Mouse (Mus musculus): ENCODE results near the gene T2.
"Not testable (repeated sequence)": the region's sequence is repeated elsewhere in the genome, so short reads cannot be mapped to it uniquely, and the experiment has no call there.

T2 gene

DNA sequence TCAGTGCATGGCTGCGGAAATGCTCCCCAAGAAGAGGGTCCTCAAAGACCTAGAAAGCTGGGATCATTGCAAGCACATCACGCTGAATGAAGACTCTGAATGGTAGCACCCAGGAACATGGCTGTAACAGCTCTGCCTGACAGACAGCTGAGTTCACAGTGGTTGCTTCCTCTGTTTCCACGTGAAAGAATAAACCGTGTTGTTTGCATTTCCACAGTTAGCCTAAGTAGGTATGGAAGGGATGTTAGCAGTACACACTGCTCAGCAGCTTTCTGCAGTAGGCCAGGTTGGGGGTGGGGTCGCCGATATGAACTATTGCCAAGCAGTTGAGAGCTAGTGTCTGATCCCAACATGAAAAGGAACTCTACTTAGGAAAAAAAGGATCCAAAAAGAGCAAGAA, at the start of gene T2:
Gene T2 (plus strand): TSS at position 301 of the 400 bp plus-strand sequence.
- DNase-seq: no peak

DNA sequence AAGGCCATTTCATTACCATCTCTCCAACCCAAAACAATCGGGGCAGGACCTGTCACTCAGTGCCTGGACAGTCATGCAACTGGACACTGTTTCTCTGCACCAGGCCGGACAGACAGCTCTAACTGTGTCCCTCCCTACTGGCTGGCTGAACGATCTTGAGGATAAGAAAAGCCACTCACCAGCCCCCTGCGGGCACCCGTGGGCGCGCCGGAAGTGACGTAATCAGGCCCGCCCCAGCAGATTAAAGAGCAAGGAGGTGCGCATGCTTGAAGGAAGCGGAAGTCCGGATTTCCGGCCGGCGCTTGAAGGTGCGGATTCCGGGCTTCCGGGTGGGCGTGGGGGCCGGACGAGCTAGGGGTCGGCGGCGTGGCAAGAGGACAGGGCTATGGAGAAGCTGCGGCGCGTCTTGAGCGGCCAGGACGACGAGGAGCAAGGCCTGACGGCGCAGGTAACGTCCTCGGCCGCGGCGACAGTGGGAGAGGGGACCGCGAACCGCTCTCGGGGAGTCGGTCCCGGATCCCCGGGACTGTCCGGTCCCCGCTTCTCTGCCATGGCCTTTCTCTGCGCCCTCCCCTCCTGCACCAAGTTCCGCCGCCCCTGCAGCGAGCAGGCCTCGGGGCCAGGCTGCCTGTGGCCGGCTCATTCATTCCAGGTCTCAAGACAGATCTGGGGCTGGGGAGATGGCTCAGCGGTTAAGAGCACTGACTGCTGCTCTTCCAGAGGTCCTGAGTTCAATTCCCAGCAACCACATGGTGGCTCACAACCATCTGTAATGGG, 44.8 kb upstream of the T2 start, which contains the start of gene Sft2d1:
Gene Sft2d1 (plus strand): TSS at position 265 of the 777 bp plus-strand sequence.
- peak; percentile 98 to 99 for DNase-seq

DNA sequence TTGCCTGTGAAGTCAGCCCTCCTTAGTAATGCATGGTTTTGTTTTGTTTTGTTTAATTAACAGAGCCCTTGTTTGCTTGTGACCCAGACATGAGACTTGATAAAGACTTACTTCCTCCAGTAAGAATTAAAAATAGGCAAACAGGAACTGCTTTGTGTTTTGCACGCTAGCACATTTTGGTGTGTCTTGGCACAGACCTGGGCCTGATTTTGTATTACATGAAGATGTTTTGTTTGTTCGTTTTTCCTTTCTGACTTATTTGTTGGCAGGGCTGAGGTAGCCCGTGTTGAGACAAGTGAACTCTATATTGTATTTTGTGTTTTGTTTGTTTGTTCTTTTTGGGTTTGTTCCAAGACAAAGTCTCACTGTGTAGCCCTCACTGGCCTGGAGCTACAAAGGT, 44.0 kb upstream of the T2 start:
- no peak for DNase-seq

DNA sequence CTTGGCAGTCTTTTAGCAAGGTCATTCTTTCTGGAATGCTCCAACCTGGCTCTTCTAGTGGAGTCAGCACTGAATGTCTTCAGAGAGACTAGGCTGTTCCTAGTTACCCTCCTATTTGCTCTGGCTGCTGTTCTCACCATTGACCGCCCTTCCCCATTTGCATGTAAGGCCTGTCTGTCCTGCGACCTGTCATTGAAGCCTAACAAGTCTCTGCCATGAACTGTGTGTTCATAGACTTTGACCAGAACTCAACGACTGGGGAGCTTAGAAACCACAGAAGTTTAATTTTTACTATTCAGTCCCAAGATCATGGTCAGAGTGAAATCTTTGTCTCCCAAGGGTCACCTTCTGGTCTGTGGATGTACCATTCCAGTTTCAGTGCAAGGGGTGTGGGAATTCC, 41.8 kb upstream of the T2 start:
- no peak for DNase-seq

DNA sequence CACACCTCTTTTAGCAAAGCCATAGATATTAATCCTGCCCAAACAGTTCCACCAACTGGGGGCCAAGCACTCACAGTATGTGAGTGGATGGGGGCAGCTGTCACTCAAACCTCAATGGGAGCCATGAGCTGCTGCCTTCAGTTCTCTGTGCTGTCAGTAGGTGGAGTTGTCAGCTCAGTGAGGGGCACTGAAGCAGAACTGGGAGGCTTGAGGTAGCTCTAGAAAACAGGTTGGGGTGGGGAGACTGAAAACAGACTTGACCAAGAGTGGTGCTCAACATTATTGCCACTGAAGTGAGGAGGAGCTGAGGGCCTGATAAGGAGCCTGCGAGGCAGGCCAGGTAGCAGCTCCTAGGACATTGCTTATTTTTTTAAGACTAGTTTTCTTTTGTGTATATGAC, 39.5 kb upstream of the T2 start:
- DNase-seq: peak in 1 of 2 experiments; percentile 23

DNA sequence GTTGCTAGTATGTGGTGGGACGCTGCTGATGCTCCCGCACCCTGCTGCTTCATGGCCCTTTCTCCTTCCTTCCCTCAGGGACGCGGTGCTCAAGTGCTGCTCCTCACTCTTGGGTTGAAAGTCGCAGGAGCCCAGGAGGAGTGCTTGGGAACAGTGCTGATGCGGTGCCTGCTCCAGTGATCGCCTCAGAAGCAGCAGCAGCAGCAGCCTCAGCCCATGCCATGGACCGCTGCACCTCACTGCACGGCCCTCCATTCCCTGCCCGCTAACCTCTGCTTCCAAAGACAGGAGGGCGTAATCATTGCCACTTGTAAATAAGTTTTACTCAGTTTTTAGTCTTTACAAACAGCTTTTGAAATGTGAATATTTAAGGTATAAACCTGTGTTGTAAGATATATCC, 28.9 kb upstream of the T2 start:
- not testable (repeated sequence) for DNase-seq

DNA sequence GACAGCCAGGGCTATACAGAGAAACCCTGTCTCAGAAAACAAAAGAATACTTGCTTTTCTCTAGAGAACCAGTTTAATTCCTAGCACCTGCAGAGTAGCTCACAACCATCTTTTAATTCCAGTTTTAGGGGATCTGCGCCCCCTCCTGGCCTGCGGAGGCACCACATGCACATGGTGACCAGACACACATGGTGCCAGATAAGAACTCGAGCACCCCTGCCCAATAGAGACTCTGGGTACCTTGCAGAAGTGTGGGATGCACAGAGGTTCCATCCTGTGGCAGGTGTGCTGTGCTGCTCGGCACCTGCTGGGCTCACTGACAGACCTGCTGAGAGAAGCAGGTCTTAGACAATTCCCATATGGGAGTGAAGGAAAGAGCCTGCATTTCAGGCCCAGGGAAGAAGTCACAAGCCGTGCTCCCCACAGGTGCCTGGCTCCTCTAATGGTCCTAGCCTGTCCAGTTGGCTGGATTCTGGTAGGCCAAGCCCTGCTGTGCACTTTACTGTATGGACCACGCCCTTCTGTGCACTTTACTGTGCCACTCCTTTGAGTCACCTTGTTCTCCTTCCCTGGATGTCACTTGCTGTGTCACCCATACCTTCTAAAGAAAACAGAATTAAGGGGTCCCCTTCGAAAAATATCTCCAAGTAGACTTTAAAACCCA, 27.1 kb upstream of the T2 start:
- peak in 1 of 2 experiments; percentile 34 for DNase-seq

DNA sequence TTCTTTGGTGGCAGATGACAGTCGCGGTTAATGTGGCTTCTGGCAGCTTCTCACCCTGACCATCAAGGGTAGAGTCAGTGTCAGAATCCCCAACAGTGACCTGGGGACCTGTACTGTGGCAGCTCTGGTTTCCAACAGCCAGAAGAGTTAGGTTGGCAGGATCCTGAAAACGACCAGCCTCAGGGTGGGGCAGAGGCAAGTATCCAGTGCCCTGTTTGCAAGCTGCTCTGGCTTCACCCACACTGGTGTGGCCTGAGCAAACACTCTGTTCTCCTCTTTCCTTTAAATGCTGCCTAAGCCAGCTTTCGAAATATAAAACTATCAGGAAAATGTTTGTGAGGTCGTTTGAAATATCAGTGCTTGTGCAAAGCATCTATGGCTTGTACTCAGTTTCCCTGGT, 25.2 kb upstream of the T2 start:
- no peak for DNase-seq

DNA sequence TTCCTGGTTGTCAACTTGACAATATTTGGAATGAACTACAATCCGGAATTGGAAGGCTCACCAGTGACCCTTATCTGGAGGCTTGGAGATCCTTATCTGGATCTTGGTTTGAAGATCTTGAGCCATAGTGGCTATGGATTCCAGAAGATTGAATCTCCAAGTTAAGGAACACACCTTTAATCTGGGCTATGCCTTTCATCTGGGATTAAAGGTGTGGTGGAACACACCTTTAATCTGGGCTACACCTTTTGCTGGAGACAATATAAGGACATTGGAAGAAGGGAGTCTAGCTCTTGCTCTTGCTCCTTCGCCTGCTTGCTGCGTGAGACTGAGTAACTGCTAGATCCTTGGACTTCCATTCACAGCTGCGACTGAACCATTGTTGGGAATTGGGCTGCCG, 18.6 kb upstream of the T2 start, which contains the start of gene Prr18:
Gene Prr18 (plus strand): TSS at position 301 of the 400 bp plus-strand sequence.
- not testable (repeated sequence) for DNase-seq

DNA sequence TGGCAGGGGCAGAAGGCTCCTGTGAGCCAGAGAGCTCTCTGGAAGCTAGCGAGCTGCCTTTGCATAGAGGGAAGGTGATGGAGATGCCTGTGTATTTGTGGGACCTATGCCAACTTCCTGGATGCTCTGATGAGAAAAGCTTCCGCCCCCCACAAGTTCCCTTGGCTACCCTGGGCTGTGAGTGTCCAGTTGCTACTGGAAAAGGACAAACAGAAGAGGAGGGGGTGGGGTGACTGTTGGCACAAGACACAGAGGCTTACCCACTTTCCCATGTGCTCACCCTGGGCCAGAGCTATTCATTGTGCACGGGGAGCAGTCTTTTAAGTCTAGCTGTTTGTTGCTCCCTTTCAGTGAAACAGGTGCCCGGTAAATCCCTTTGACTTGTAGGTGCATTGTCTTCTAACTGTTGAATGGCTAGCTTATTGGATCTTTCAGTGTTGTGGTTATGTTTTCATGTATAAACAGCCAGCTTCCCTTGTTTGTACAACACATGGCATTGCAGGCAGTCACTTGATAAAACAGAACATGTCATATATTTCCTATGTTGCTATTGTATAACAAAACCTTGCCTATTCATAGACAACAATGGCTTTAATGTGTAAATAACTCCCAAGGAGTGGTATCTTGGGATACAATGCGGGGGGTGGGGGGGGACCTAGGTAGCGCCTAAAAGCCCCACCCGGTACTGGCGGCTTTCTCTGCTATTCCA, 16.0 kb upstream of the T2 start:
- peak; percentile 27 to 33 for DNase-seq

DNA sequence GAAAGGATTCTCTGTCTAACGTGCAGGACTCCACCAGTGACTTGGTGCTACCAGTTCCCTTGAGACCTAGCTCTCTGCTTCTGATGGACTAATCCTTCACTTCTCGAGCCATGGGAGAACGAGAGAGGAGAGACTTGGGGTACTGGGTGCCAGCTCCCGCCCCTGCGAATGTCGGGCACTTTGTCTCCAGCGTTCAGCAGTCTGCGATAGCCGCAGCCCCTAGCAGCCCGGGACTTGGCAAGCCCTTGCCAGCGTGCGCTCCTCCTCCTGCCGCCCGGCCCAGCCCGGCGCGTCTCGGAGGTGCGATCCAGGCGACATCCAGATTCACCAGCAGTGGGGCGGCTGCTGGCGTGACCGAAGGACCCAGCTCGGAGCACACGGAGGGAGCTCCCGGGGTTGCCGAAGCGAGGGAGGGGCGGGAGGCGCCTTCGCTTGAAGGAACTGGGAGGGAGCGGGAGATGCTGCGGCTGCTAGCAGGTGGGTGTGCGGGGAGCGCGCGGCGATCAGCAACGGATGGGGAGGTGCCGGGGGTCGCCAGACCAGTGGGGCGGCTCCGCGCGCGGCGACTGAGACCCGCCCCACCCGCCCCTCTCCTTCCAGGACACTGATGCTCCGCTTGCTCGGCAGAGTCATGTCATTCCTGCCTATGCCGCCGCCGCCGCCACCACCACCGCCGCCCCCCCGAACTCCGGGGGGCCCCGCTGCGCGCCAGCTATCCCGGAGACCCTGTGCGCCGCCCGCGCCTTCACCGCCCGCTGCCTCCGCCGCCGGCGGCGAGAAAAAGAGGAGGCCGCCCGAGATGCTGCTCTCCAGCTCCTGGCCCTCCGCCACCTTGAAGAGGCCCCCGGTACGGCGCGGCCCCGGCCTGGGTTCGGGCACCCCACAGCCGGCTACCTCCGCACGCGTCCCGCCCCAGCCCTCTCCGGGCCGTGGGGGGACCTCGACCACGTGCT, 15.1 kb upstream of the T2 start:
- DNase-seq: peak; percentile 67 to 74

DNA sequence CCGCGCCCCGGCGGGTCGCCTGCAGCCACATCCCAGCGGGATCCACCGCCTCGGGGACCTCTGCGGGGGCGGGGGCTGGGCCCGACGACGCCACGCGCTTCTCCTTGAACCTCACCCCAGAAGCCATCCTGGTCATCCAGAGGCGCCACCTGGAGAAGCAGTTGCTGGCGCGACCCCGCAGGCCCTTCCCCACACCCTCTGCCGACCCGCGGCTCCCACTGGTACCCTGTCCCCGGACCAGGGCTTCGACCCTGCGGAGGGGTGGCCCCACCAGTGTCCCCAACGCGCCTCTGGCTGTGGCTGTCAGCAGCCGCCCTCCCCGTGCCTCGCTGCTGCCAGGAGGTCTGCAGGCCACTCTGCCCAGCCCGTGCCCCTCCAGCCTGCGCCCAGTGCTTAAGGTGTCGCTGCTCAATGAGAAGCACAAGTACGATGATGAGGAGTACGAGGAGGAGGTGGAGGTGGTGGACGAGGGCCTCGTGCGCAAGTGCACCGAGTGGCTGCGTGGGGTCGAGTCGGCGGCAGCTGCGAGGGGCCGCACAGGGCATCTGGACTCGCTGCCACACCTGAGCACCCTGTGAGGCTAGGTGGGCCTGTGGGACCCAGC, 14.3 kb upstream of the T2 start:
- DNase-seq: peak; percentile 26 to 51

DNA sequence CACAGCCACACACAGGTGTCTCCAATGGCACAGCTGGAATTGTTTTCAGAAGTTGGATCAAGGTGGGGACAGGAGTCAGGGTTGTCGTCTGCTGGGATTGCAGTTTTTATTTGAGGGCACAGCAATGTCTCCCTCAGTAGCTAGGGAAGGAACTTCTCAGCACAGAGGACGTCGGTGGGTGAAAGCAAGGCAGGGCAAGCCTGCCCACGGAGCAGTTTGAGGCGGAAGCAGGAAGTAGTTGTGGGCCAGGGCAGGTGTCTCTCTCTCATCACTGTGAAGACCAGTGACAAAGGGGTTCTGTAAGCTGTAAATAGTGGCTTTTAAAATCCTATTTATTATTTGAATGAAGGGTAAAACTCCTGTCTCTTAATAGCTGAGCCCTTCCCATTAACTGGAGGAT, 13.1 kb upstream of the T2 start:
- no peak for DNase-seq

DNA sequence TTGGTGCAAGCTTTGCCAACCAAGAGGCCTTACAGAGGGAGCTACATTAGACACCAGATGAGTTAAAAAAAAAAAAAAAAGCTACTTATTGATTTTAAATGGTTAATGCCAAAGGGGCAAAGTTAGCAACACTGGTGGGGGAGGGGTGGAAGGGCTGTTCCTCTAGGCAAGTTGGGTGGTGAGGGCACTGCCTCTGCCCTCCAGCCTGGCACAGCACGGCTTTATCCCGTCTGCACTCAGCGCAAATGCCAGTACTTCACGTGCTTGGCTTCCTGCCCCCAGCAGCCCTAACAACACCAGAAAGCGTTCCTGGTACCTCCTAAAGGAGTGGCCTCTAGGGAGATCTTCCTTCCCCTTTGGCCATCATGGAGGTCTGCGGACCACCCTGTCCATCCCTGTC, 12.4 kb upstream of the T2 start:
- DNase-seq: peak in 1 of 2 experiments; percentile 33

DNA sequence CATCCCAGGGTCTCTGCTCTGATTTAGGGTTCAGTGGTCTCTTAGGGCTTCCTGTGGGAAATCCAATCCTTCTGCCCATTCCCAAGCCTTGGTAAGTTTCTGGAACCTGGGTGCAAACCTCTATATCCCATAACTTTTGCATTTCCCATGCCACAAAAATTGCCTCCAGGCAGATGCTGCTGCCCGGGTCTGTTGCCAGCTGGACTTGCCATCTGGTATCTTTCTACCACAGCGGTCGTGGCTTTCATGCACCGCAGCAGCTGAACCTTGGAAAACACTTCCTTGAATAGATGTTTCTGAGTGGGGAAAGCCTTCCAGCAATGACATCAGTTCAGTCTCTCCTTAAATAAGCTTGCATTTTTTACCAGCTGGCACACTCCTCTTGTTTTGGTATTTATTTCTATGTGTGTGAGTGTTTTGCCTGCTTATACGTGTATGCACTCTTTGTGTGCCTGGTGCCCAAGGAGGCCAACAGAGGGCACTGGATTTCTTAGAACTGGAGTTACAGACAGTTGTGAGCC, 8.0 kb upstream of the T2 start:
- DNase-seq: no peak

DNA sequence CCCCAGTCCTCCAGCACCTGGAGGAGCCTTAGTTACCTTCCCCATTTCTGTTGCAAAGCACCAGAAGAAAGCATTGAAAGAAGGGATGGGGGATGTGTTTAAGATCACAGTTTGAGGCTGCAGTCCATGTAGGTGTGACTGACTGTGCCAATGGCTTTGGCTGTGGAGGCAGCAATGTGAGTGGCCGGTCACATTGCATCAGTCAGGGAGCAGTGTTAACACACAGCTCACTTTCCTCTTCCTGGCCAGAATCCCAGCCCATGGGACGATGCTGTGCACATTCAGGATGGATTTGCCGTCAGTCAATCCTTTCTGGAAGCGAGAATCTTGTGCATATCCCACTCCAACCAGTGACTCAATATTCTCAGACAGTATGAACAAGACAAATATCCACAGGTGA, 6.9 kb upstream of the T2 start:
- no peak for DNase-seq

DNA sequence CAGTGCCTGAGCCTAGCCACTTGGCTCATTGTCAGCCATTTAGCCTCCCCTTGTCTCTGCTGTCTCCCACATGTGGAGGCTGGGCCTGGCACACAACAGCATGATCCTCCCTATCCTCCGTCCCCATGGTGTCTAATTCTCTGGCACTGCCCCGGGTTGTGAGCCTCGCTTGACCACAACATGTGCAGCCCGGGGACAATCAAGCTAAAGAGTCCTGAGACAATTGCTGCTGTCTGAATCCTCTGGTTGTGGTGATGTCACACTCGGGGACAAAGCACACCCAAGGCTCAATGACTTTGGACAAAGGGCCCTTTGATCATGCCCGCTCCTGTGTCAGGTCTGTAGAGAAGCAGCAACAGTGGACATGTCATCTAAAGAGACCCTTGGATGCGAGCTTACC, 4.7 kb upstream of the T2 start:
- no peak for DNase-seq

DNA sequence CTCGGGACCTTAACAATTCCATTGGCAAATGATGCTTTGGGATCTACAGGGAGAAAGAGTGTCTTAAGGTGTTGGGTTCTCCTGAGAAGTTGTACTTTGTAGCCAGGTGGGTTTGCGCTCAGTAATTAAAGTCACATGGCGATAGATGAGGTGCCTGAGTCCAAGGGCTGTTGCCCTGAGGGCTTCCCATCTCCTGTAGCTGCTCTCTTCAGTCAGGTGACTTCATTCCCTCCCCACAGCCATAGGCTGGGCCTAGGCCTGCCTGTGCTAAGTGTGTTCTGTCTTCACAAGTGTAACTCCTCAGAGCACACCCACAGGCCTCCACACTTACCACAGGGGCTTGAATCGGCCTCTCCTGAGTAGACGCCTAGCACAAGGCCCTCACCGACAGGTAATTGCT, 1.7 kb downstream of the T2 start:
- no peak for DNase-seq

DNA sequence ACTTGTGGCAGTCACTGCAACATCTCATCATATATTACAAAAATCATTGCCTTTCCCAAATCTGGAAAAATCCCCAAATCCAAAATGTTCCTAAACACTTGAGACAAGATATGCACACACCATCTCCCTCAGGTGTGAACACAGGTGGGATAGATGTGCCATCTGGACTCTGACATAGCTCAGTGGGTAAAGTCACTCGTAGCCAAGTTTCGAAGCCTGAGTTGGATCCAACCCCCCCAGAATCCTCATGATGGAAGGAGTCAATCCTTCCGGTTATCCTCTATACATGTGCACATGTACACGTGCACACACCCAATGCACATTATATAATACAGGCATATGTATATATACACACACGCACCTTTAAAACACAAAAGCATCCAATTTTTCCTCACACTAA, 5.1 kb downstream of the T2 start:
- DNase-seq: no peak

DNA sequence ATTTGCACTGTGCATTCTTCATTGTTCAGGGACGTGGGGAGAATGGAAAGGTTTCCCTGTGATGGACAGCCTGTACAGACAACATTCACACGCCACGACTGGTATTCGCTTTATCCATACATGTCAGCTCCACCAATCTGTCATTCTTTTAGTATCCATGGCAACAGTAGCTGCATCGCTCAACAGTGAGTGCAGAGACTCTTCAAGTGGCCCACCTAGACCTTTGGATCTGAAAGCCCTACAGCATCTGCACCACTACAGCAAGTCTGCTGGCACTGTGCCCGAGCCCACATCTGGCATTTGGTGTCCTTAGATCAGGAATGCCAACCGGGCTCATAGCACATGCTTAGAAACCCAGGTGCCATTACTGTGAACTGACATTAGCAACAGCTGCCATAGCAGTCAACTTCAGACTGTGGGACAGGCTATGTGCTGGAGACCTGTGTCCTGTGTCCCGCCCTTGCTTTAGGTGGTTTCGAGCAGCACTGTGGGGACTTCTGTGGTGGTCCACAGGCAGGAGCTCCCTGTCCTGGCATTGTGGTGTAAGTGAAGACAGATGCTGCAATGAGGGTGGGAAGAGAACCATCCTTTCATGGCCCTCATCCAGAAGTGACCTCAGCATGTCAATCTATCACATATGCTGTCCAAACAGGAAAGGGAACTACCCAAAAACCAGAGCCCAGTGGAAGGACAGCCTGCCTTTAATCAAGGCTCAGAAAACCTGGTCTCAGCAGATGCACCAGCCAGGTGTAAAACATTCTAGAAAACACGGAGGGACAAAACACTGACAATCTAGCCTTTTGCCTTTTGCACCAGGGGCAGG, 5.7 kb downstream of the T2 start:
- no peak for DNase-seq

Measured in cerebellum, postnatal 25 days (tissue).